Mouse (Mus musculus): ENCODE data around the gene Fbxo10. TPM values are rescaled to one million over a fixed set of nuclear protein-coding genes. Genes with fewer than 3 reads are reported as not detected.

Gene Fbxo10
- polyA plus RNA-seq (2014; fragmentation: Nextera tagmentation; extraction: Ambion mirVana): 9.3 and 10.5 TPM in 2 replicates

DNA sequence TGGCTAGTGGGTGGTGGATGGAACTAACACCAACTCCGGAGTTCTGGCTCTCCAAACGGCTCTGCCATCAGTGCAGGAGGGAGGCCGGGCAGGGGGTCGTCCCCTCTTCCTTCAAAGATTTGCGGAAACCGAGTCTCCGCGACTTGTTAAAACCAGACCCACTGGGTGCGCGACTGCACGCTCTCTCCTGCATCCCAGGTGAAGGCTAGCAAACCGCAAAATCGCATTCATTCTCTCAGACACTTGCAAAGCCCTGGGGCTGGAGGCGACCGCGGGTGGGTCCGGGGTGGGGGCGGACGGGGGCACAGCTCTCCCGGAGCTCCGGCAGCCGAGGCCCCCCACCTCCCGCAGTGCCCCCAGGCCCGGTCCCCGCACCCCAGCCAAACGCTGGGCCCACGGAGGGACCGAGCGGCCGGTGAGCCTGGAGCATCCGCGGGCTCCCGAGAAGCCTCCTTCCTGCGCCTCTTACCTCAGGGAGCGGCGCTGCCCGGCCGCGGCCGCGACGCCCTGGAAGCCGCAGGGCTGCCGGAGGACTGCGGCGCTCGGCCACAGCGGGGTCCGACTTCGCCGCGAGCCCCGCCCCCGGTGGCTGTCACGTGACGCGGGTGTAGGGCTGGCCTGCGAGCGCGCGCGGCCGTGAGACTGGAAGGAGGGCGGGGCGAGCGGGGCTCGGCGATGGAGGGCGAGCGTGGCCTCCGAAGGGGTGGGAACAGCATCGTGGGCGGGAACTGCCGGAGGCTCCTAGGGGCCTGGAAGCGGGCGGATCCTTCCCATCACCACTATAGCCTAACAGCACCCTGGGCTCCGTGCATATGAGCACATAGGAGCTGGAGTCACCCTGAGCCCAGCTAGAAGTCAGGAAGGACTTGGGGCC, at the start of gene Fbxo10:
Gene Fbxo10 (minus strand): TSS at position 584 of the 874 bp plus-strand sequence.
- Histone ChIP-seq H3K4me3 (ENCODE audit: low read depth, low read length) (peak within 1 kb of the TSS; percentile 73), H3K4me2 (peak within 1 kb of the TSS; percentile 88), H3K27me3 (replicated peaks; ENCODE audit: control insufficient read depth, insufficient read depth, low read length) (no peaks in the 10 kb centered on the region), H3K4me1 (replicated peaks; ENCODE audit: control insufficient read depth, insufficient read depth, low read length) (peaks cover 8% of the 10 kb centered on the region), H3K27ac (ENCODE audit: low read depth, low read length) (peak within 1 kb of the TSS; percentile 42), H3K36me3 (ENCODE audit: control insufficient read depth, insufficient read depth, low read length) (no peaks in the 10 kb centered on the region), H3K9me3 (ENCODE audit: control insufficient read depth, low read length) (no peaks in the 10 kb centered on the region), H3K9ac (ENCODE audit: low read depth, low read length) (peak within 1 kb of the TSS; percentile 76)
- ATAC-seq (replicated peaks; ENCODE audit: low FRiP score) (peak; percentile 93), DNase-seq (ENCODE audit: low spot score) (peak; percentile 91)
- WGBS: under 1% methylated on average over 77 of the region's 77 CpGs

DNA sequence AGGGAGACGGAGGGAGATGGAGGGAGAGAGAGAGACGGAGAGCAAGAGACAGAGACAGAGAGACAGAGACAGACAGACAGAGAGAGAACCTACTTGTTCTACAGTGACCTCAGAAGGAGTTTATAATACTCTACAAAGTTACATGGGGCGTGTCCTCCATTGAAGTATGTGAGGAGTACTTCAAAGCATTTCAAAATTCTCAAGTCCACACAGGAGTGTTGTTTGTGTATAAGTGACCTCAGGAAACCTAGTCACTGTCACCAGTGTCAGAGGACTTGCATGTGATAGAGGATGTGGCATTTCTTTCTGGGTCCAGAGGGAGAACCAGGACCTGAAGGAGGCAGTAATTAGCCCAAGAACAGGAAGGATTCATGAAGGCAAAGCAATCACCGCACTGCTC, 46.6 kb upstream of the Fbxo10 start:
- Histone ChIP-seq H3K4me3 (ENCODE audit: low read depth, low read length) (no peak overlapping the region), H3K9ac (ENCODE audit: low read depth, low read length) (no peak overlapping the region), H3K4me1 (replicated peaks; ENCODE audit: control insufficient read depth, insufficient read depth, low read length) (no peaks in the 10 kb centered on the region), H3K9me3 (ENCODE audit: control insufficient read depth, low read length) (no peaks in the 10 kb centered on the region), H3K27me3 (replicated peaks; ENCODE audit: control insufficient read depth, insufficient read depth, low read length) (no peaks in the 10 kb centered on the region), H3K4me2 (no peak overlapping the region), H3K27ac (ENCODE audit: low read depth, low read length) (no peak overlapping the region), H3K36me3 (ENCODE audit: control insufficient read depth, insufficient read depth, low read length) (no peaks in the 10 kb centered on the region)
- WGBS: 63% methylated on average over 4 of the region's 4 CpGs
- ATAC-seq (replicated peaks; ENCODE audit: low FRiP score): no peak
- DNase-seq (ENCODE audit: low spot score): no peak

DNA sequence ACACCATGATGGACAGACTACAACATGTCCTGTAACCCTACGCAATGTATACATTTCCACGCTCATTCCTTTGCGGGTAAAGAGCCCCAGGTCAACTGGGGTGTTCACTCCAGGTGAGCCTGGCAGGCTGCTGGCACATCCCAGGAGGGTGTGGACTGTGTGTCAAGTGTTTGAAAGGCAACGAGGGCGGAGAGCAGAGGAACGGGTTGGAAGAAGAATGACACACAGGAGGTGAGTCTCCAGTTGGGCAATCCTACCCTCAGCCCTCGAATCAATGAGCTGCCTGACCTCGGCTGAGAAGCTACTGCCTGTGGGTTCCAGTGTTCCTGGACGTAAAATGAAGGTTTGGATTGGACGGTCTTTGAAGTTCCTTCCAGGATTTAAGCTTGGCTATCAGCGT, 36.9 kb upstream of the Fbxo10 start:
- no peaks in the 10 kb centered on the region for H3K4me1 ChIP-seq (replicated peaks; ENCODE audit: control insufficient read depth, insufficient read depth, low read length)
- H3K4me3 ChIP-seq (ENCODE audit: low read depth, low read length): no peak overlapping the region
- no peaks in the 10 kb centered on the region for H3K36me3 ChIP-seq (ENCODE audit: control insufficient read depth, insufficient read depth, low read length)
- no peak overlapping the region for H3K9ac ChIP-seq (ENCODE audit: low read depth, low read length)
- 81% methylated on average over 11 of the region's 11 CpGs for WGBS
- ATAC-seq (replicated peaks; ENCODE audit: low FRiP score) (no peak), DNase-seq (ENCODE audit: low spot score) (no peak)
- no peaks in the 10 kb centered on the region for H3K9me3 ChIP-seq (ENCODE audit: control insufficient read depth, low read length)
- H3K4me2 ChIP-seq: no peak overlapping the region
- H3K27me3 ChIP-seq (replicated peaks; ENCODE audit: control insufficient read depth, insufficient read depth, low read length): no peaks in the 10 kb centered on the region
- H3K27ac ChIP-seq (ENCODE audit: low read depth, low read length): no peak overlapping the region

DNA sequence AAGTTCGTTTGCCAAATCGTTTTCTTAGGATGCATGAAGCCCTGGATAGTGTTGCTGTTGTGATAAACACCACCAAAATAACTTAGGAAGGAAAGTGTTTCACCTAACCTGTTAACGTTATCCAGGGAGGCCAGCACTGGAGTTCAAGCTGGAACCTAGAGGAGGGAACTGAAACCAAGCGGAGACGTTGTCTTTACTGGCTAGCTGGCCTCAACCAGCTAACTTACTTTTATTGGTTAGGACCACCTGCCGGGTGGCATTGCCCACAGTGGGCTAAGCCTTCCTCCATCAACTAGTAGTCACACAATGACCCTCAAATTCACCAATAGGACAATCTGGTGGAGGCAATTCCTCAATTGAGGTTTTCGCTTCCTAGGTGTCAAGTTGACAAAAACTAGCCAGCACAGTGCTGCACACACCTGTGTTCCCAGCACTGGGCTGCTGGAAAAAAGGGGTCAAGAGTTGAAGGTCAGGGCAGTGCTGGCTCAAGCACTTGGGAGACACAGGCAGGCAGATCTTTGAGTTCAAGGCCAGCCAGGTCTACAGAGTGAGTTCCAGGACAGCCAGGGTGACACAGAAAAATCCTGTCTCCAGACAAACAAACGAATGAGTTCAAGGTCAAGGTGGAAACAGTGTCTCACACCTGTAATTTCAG, 24.2 kb upstream of the Fbxo10 start:
- Histone ChIP-seq H3K9ac (ENCODE audit: low read depth, low read length) (peak overlapping the region; percentile 80; the same call in 1 of the 2 replicates), H3K27ac (ENCODE audit: low read depth, low read length) (no peak overlapping the region), H3K4me3 (ENCODE audit: low read depth, low read length) (no peak overlapping the region), H3K9me3 (ENCODE audit: control insufficient read depth, low read length) (no peaks in the 10 kb centered on the region), H3K27me3 (replicated peaks; ENCODE audit: control insufficient read depth, insufficient read depth, low read length) (no peaks in the 10 kb centered on the region), H3K4me2 (peak overlapping the region; percentile 70), H3K36me3 (ENCODE audit: control insufficient read depth, insufficient read depth, low read length) (peaks cover 9% of the 10 kb centered on the region; the same call in 1 of the 2 replicates), H3K4me1 (replicated peaks; ENCODE audit: control insufficient read depth, insufficient read depth, low read length) (peaks cover 4% of the 10 kb centered on the region; the same call in 1 of the 2 replicates)
- no peak for ATAC-seq (replicated peaks; ENCODE audit: low FRiP score)
- 65% methylated on average over 8 of the region's 8 CpGs for WGBS
- no peak for DNase-seq (ENCODE audit: low spot score)

DNA sequence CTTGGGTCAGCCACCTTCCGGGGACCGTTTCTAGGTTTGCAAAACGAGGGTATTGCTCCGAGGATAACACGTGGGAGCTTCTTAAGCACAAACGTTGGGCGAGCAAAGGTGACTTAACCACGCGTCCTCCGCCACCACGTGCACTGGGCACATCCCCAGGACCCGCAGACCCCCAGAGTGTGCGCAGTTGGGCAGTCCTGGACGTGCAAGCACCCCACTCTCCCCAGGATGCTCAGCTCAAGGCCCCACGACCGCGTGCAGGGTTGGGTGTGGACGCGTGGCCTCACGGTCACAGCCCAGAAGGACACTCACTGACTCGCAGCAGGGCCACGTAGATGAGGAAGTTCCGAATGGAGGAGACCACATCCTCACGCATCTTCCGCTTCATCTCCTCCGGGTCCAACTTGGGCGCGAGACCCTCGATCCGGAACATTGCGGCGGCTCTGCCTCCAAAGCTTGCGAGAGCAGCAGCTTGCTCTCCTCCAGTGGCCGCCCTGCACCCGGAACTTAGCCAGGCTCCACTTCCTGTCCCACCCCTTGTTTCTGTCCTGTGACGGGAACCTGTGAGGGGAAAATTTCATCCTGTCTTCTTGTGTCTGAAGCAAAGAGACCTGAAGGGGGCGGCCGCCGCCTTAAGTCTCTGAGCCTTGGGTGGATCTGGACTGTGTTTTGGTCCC, 23.3 kb upstream of the Fbxo10 start, which contains the start of gene Tomm5:
Gene Tomm5 (minus strand): TSS at position 514 of the 677 bp plus-strand sequence.
- H3K36me3 ChIP-seq (ENCODE audit: control insufficient read depth, insufficient read depth, low read length): peaks cover 12% of the 10 kb centered on the region; the same call in 1 of the 2 replicates
- peak; percentile 96 for ATAC-seq (replicated peaks; ENCODE audit: low FRiP score)
- H3K27me3 ChIP-seq (replicated peaks; ENCODE audit: control insufficient read depth, insufficient read depth, low read length): no peaks in the 10 kb centered on the region
- peak within 1 kb of the TSS; percentile 70 for H3K4me2 ChIP-seq
- 1% methylated on average over 39 of the region's 39 CpGs for WGBS
- peak within 1 kb of the TSS; percentile 38; the same call in 1 of the 2 replicates for H3K27ac ChIP-seq (ENCODE audit: low read depth, low read length)
- peak; percentile 86 for DNase-seq (ENCODE audit: low spot score)
- peak within 1 kb of the TSS; percentile 80 for H3K9ac ChIP-seq (ENCODE audit: low read depth, low read length)
- H3K4me3 ChIP-seq (ENCODE audit: low read depth, low read length): peak within 1 kb of the TSS; percentile 73
- H3K9me3 ChIP-seq (ENCODE audit: control insufficient read depth, low read length): no peaks in the 10 kb centered on the region
- H3K4me1 ChIP-seq (replicated peaks; ENCODE audit: control insufficient read depth, insufficient read depth, low read length): peaks cover 4% of the 10 kb centered on the region; the same call in 1 of the 2 replicates

DNA sequence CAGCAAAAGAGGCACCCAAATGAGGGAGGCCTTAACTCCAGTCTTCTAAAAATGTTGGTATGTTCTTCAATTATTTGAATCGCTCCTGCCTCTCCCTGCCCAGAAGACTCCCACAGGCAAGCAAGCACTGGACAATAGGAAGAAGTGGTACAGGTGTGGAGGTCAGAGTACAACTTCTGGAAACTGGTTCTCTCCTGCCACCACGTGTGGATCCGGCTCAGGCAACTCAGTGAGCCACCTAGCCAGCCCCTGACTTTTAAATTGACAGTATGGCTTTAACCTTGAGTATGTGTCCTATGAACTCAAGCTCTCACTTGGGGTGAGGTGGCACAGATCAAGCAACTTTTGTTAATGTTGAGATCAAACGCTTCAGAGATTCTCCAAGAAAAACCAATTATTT, 22.7 kb upstream of the Fbxo10 start:
- DNase-seq (ENCODE audit: low spot score): no peak
- no peak for ATAC-seq (replicated peaks; ENCODE audit: low FRiP score)

DNA sequence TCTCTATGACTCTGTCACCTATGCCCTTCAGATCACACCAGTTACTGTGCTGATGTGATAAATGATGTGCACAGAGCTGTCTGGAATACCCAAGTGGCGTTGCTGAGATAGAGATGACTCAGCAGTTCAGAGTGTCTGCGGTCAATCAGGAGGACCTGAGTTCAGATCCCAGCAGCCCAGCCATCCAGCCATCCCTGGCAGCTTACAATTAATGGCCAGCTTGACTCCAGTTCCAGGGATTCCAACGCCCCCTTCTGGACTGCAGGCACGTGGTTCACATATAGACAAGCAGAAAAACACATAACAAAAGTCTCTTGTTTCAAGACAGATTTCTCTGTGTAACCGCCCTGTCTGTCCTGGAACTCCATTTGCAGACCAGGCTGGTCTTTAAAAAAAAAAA, 22.0 kb upstream of the Fbxo10 start:
- H3K9me3 ChIP-seq (ENCODE audit: control insufficient read depth, low read length): no peaks in the 10 kb centered on the region
- DNase-seq (ENCODE audit: low spot score) (no peak), ATAC-seq (replicated peaks; ENCODE audit: low FRiP score) (no peak)
- H3K9ac ChIP-seq (ENCODE audit: low read depth, low read length): peak overlapping the region; percentile 80
- WGBS: 58% methylated on average over 5 of the region's 5 CpGs
- peaks cover 4% of the 10 kb centered on the region; the same call in 1 of the 2 replicates for H3K4me1 ChIP-seq (replicated peaks; ENCODE audit: control insufficient read depth, insufficient read depth, low read length)
- no peaks in the 10 kb centered on the region for H3K27me3 ChIP-seq (replicated peaks; ENCODE audit: control insufficient read depth, insufficient read depth, low read length)
- peak overlapping the region; percentile 73 for H3K4me3 ChIP-seq (ENCODE audit: low read depth, low read length)
- peak overlapping the region; percentile 70 for H3K4me2 ChIP-seq
- H3K36me3 ChIP-seq (ENCODE audit: control insufficient read depth, insufficient read depth, low read length): peaks cover 12% of the 10 kb centered on the region; the same call in 1 of the 2 replicates
- H3K27ac ChIP-seq (ENCODE audit: low read depth, low read length): no peak overlapping the region

More for the DNA sequence above, 22.7 kb upstream of the Fbxo10 start:
- Histone ChIP-seq H3K27ac (ENCODE audit: low read depth, low read length) (no peak overlapping the region), H3K27me3 (replicated peaks; ENCODE audit: control insufficient read depth, insufficient read depth, low read length) (no peaks in the 10 kb centered on the region), H3K9ac (ENCODE audit: low read depth, low read length) (peak overlapping the region; percentile 80), H3K36me3 (ENCODE audit: control insufficient read depth, insufficient read depth, low read length) (peaks cover 12% of the 10 kb centered on the region; the same call in 1 of the 2 replicates), H3K4me1 (replicated peaks; ENCODE audit: control insufficient read depth, insufficient read depth, low read length) (peaks cover 4% of the 10 kb centered on the region; the same call in 1 of the 2 replicates), H3K4me2 (peak overlapping the region; percentile 70), H3K4me3 (ENCODE audit: low read depth, low read length) (peak overlapping the region; percentile 73), H3K9me3 (ENCODE audit: control insufficient read depth, low read length) (no peaks in the 10 kb centered on the region)
- WGBS: 8% methylated on average over 4 of the region's 4 CpGs

DNA sequence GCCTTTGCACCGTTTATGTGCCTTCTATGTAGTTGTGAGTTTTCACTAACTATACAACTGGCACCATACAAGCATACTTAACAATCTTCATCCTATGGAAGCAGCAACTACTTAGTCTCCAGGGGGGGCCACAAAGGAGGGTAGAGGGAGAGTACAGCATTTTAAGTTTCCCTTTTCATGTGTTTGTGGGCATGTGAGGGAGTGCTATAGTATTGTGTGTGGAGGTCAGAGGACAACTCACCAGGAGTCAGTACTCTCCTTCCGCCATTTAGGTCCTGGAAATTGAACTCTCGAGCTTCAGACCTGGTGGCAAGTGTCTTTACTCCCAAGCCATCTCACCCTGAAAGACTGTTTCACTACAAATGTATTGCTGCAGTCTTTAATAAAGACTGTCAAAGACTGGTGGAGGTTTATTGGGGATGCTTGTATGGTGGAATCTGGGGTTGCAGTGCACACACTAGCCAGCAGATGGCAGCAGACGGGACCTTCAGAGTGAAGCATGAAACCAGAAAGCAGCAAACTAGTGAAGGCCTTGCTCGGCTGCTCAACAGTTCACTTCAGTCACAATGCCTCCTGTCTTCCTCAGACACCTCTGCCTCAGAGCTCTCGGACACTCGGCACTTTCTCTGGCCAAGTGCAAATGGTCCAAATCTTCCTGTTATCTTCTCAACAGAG, 12.9 kb upstream of the Fbxo10 start:
- WGBS: 26% methylated on average over 7 of the region's 7 CpGs
- Histone ChIP-seq H3K4me2 (no peak overlapping the region), H3K27me3 (replicated peaks; ENCODE audit: control insufficient read depth, insufficient read depth, low read length) (no peaks in the 10 kb centered on the region), H3K4me1 (replicated peaks; ENCODE audit: control insufficient read depth, insufficient read depth, low read length) (no peaks in the 10 kb centered on the region), H3K27ac (ENCODE audit: low read depth, low read length) (no peak overlapping the region), H3K36me3 (ENCODE audit: control insufficient read depth, insufficient read depth, low read length) (no peaks in the 10 kb centered on the region), H3K9me3 (ENCODE audit: control insufficient read depth, low read length) (no peaks in the 10 kb centered on the region), H3K9ac (ENCODE audit: low read depth, low read length) (no peak overlapping the region), H3K4me3 (ENCODE audit: low read depth, low read length) (no peak overlapping the region)
- DNase-seq (ENCODE audit: low spot score): peak; percentile 72
- ATAC-seq (replicated peaks; ENCODE audit: low FRiP score): 0 out of 2 replicates have a peak, but pooled peaks have one; percentile 34

Measured in liver, embryonic 11.5 days (tissue).